Mouse (Mus musculus): Measurements from ENCODE around the gene Tas2r135. TPM values are rescaled to one million over a fixed set of nuclear protein-coding genes. Genes with fewer than 3 reads are reported as not detected.
A peak's percentile ranks its signal among the peaks of the same experiment; 100 is the strongest.

Tas2r135 gene
- polyA plus RNA-seq, 1 experiment from 2014 or later = not detected

DNA sequence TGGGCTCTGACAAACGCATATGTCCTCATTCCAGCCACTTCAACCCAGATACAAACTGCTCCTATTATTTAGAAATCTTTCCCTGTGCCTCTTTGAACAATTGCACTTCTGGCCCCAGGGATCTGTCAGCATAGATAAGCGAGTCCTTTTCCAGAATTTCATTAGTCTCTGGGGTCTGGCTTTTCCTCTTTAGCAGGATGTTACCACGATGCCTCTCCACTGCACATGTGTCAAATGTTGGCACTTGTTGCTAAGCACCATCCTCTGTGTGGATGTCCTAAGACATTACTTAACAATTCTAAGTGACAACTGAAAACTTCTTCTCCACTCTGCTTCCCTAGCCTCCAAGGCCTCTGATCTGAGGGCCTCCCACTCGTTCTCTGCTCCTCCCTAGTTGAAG lies 29.2 kb upstream of the Tas2r135 start:
- WGBS = 47% methylated on average over 4 of the region's 4 CpGs
- Histone ChIP-seq H3K4me1 (peaks cover 10% of the 10 kb centered on the region), H3K4me2 (replicated peaks) (no peak overlapping the region), H3K4me3 (no peak overlapping the region), H3K27me3 (0 out of 2 replicates have a peak, but pooled peaks cover 3% of the 10 kb centered on the region), H3K36me3 (no peaks in the 10 kb centered on the region), H3K9me3 (no peaks in the 10 kb centered on the region), H3K9ac (no peak overlapping the region), H3K27ac (no peak overlapping the region)
- ATAC-seq (ENCODE audit: insufficient number of reproducible peaks, insufficient read depth, low FRiP score, low TSS enrichment) = no peak

DNA sequence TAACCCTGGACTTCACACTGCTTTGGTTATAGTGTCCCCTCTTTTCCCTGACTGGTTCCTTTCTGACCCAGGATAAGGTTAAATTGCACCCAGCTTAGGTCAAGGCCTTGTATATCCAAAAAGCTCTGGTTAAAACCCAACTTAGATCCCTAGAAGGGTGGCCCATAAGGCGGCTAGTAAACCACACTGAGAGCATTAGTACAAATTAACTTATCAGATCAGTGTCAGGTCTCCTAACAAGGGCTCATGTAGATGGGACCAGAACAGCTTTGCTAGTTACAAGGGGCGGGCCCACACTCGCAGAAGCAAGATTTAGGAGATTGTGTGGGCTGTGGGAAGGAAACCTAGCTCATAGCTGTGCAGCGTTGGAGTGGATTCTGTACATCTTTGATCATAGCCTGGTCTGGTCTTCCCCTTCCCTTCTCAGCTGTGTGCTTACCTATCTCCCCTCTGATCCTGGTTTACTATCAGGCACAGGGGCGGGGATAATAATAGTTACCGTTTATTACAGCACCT lies 28.7 kb upstream of the Tas2r135 start:
- 67% methylated on average over 6 of the region's 6 CpGs for WGBS
- no peaks in the 10 kb centered on the region for H3K36me3 ChIP-seq
- H3K4me1 ChIP-seq = peaks cover 10% of the 10 kb centered on the region
- H3K9ac ChIP-seq = no peak overlapping the region
- no peak overlapping the region for H3K4me3 ChIP-seq
- no peak for ATAC-seq (ENCODE audit: insufficient number of reproducible peaks, insufficient read depth, low FRiP score, low TSS enrichment)
- H3K4me2 ChIP-seq (replicated peaks) = no peak overlapping the region
- H3K27me3 ChIP-seq = 0 out of 2 replicates have a peak, but pooled peaks cover 3% of the 10 kb centered on the region
- H3K27ac ChIP-seq = no peak overlapping the region
- H3K9me3 ChIP-seq = no peaks in the 10 kb centered on the region

DNA sequence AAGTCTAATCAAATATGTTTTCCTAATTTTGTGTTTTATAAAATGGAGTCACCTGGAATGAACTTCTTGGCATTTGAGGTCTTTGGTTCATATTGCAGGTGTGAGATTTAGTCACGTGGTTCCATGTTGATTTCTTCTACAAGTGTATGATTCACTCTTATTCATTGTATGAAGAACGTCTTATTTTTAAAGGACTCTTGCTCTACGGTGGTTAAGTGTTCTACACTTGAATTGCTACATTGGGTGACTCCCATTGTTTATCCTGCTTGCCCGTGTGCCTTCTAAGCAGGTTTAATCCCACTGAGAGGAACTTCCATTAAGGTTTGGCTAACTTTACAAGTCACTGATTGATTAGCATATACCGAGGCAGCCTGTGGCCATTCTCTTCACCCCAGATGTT lies 28.0 kb upstream of the Tas2r135 start:
- Histone ChIP-seq H3K9ac (no peak overlapping the region), H3K36me3 (no peaks in the 10 kb centered on the region), H3K27me3 (0 out of 2 replicates have a peak, but pooled peaks cover 3% of the 10 kb centered on the region), H3K4me1 (peaks cover 12% of the 10 kb centered on the region), H3K4me2 (replicated peaks) (no peak overlapping the region), H3K9me3 (no peaks in the 10 kb centered on the region), H3K4me3 (no peak overlapping the region), H3K27ac (no peak overlapping the region)
- no peak for ATAC-seq (ENCODE audit: insufficient number of reproducible peaks, insufficient read depth, low FRiP score, low TSS enrichment)
- WGBS = 78% methylated on average over 5 of the region's 5 CpGs

DNA sequence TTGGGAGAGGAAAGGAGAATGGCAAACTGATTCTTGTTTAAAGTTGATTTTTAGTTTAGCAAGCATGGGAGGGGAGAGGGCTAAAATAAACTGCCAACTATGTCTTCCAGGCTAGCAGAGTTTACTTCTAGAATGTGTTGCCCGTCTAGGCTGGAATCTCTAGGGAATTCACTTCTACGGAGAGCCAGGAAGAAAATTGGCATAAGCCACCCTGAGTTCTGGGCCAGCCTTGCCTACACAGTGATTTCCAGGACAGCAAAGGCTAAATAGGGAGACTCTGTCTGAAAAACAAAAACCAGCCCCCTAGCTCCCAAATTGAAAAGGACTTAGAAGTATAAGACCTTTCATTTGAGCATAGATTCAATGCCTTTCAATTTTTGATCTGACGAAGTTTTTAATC lies 25.7 kb upstream of the Tas2r135 start:
- Histone ChIP-seq H3K4me1 (0 out of 2 replicates have a peak, but pooled peaks cover 4% of the 10 kb centered on the region), H3K4me2 (replicated peaks) (no peak overlapping the region), H3K9ac (no peak overlapping the region), H3K9me3 (no peaks in the 10 kb centered on the region), H3K27me3 (0 out of 2 replicates have a peak, but pooled peaks cover 3% of the 10 kb centered on the region), H3K36me3 (no peaks in the 10 kb centered on the region), H3K4me3 (no peak overlapping the region), H3K27ac (no peak overlapping the region)
- no peak for ATAC-seq (ENCODE audit: insufficient number of reproducible peaks, insufficient read depth, low FRiP score, low TSS enrichment)
- WGBS = 30% methylated on average over 3 of the region's 3 CpGs

- Histone ChIP-seq H3K4me1 (0 out of 2 replicates have a peak, but pooled peaks cover 4% of the 10 kb centered on the region), H3K9ac (no peak overlapping the region), H3K27me3 (no peaks in the 10 kb centered on the region), H3K36me3 (no peaks in the 10 kb centered on the region), H3K4me2 (replicated peaks) (no peak overlapping the region), H3K4me3 (no peak overlapping the region), H3K9me3 (no peaks in the 10 kb centered on the region), H3K27ac (no peak overlapping the region)
- ATAC-seq (ENCODE audit: insufficient number of reproducible peaks, insufficient read depth, low FRiP score, low TSS enrichment) = no peak
- WGBS = 11% methylated on average over 8 of the region's 8 CpGs
Observed at GRCm38 (mm10) chr6:42380416-42381144, 24.7 kb upstream of the Tas2r135 start.

GRCm38 (mm10) chr6:42381221-42381620 lies 24.0 kb upstream of the Tas2r135 start:
- ATAC-seq (ENCODE audit: insufficient number of reproducible peaks, insufficient read depth, low FRiP score, low TSS enrichment) = no peak
- WGBS = 42% methylated on average over 2 of the region's 2 CpGs
- Histone ChIP-seq H3K27me3 (no peaks in the 10 kb centered on the region), H3K36me3 (no peaks in the 10 kb centered on the region), H3K4me2 (replicated peaks) (no peak overlapping the region), H3K4me1 (0 out of 2 replicates have a peak, but pooled peaks cover 4% of the 10 kb centered on the region), H3K27ac (no peak overlapping the region), H3K4me3 (no peak overlapping the region), H3K9me3 (no peaks in the 10 kb centered on the region), H3K9ac (no peak overlapping the region)

GRCm38 (mm10) chr6:42381916-42382381 lies 23.3 kb upstream of the Tas2r135 start:
- ATAC-seq (ENCODE audit: insufficient number of reproducible peaks, insufficient read depth, low FRiP score, low TSS enrichment) = no peak

GRCm38 (mm10) chr6:42383360-42383759 lies 21.9 kb upstream of the Tas2r135 start:
- no peaks in the 10 kb centered on the region for H3K36me3 ChIP-seq
- no peaks in the 10 kb centered on the region for H3K27me3 ChIP-seq
- H3K4me2 ChIP-seq (replicated peaks) = no peak overlapping the region
- no peak for ATAC-seq (ENCODE audit: insufficient number of reproducible peaks, insufficient read depth, low FRiP score, low TSS enrichment)
- no peak overlapping the region for H3K4me3 ChIP-seq
- H3K9ac ChIP-seq = no peak overlapping the region
- H3K4me1 ChIP-seq = 0 out of 2 replicates have a peak, but pooled peaks cover 4% of the 10 kb centered on the region
- 87% methylated on average over 5 of the region's 5 CpGs for WGBS
- no peaks in the 10 kb centered on the region for H3K9me3 ChIP-seq
- no peak overlapping the region for H3K27ac ChIP-seq

More at GRCm38 (mm10) chr6:42381916-42382381, 23.3 kb upstream of the Tas2r135 start:
- H3K27me3 ChIP-seq = no peaks in the 10 kb centered on the region
- 46% methylated on average over 9 of the region's 9 CpGs for WGBS
- H3K27ac ChIP-seq = 0 out of 2 replicates have a peak overlapping the region, but pooled peaks have one; percentile 4
- 0 out of 2 replicates have a peak, but pooled peaks cover 4% of the 10 kb centered on the region for H3K4me1 ChIP-seq
- H3K4me2 ChIP-seq (replicated peaks) = no peak overlapping the region
- H3K9ac ChIP-seq = no peak overlapping the region
- H3K36me3 ChIP-seq = no peaks in the 10 kb centered on the region
- H3K4me3 ChIP-seq = no peak overlapping the region
- no peaks in the 10 kb centered on the region for H3K9me3 ChIP-seq

GRCm38 (mm10) chr6:42385635-42386034 lies 19.6 kb upstream of the Tas2r135 start:
- H3K9ac ChIP-seq = no peak overlapping the region
- H3K9me3 ChIP-seq = no peaks in the 10 kb centered on the region
- no peak overlapping the region for H3K27ac ChIP-seq
- 0 out of 2 replicates have a peak, but pooled peaks cover 4% of the 10 kb centered on the region for H3K4me1 ChIP-seq
- no peak overlapping the region for H3K4me3 ChIP-seq
- 65% methylated on average over 4 of the region's 4 CpGs for WGBS
- H3K27me3 ChIP-seq = no peaks in the 10 kb centered on the region
- no peak for ATAC-seq (ENCODE audit: insufficient number of reproducible peaks, insufficient read depth, low FRiP score, low TSS enrichment)
- no peaks in the 10 kb centered on the region for H3K36me3 ChIP-seq
- no peak overlapping the region for H3K4me2 ChIP-seq (replicated peaks)

DNA sequence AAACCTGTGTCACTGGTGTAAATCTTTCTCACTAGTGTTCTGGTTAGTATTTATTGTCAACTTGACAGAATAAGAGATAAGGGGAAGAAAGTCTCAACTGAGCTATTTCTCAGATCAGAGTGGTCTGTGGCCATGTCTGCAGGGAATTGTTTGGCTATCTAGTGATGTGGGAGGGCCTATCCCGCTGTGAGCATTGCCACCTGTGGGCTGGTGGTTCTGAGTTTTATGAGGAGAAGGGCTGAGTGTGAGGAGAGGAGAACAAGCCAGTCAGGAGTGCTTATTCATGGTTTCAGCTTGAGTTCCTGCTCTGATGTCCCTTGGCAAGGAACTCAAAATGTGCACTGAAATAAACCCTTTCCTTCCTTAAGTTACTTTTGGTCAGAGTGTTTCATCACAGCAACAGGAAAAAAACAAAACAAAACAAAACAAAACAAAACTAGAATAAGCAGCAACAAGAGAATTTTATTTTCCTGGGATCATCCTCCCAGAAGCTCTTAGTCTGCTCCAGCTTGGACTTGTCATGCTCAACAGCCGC lies 13.4 kb upstream of the Tas2r135 start:
- Histone ChIP-seq H3K36me3 (no peaks in the 10 kb centered on the region), H3K27me3 (no peaks in the 10 kb centered on the region), H3K9me3 (no peaks in the 10 kb centered on the region), H3K27ac (no peak overlapping the region), H3K4me3 (no peak overlapping the region), H3K4me1 (no peaks in the 10 kb centered on the region), H3K9ac (no peak overlapping the region), H3K4me2 (replicated peaks) (no peak overlapping the region)
- no peak for ATAC-seq (ENCODE audit: insufficient number of reproducible peaks, insufficient read depth, low FRiP score, low TSS enrichment)
- 54% methylated on average over 2 of the region's 2 CpGs for WGBS

GRCm38 (mm10) chr6:42395960-42396809 lies 9.0 kb upstream of the Tas2r135 start:
- Histone ChIP-seq H3K4me1 (no peaks in the 10 kb centered on the region), H3K9me3 (no peaks in the 10 kb centered on the region), H3K9ac (no peak overlapping the region), H3K36me3 (no peaks in the 10 kb centered on the region), H3K4me3 (no peak overlapping the region), H3K27ac (no peak overlapping the region), H3K27me3 (no peaks in the 10 kb centered on the region), H3K4me2 (replicated peaks) (no peak overlapping the region)
- ATAC-seq (ENCODE audit: insufficient number of reproducible peaks, insufficient read depth, low FRiP score, low TSS enrichment) = no peak
- 77% methylated on average over 9 of the region's 9 CpGs for WGBS

All from embryonic facial prominence, embryonic 12.5 days (tissue).